Mouse (Mus musculus): ENCODE results near the gene Cenpt. TPM values are rescaled to one million over a fixed set of nuclear protein-coding genes. Genes with fewer than 3 reads are reported as not detected.

The Cenpt gene
- polyA plus RNA-seq, 1 experiment from 2014 or later = 37.0 TPM

- ATAC-seq (replicated peaks; ENCODE audit: low FRiP score) (peak; percentile 89), DNase-seq (ENCODE audit: low spot score) (peak; percentile 86)
- Histone ChIP-seq H3K36me3 (ENCODE audit: control insufficient read depth, insufficient read depth, low read length) (peaks cover 30% of the 10 kb centered on the region), H3K9ac (ENCODE audit: low read depth, low read length) (peak within 1 kb of the TSS; percentile 96), H3K9me3 (ENCODE audit: control insufficient read depth, low read length) (no peaks in the 10 kb centered on the region), H3K27me3 (replicated peaks; ENCODE audit: control insufficient read depth, insufficient read depth, low read length) (no peaks in the 10 kb centered on the region), H3K4me2 (peak within 1 kb of the TSS; percentile 97), H3K4me3 (ENCODE audit: low read depth, low read length) (peak within 1 kb of the TSS; percentile 86), H3K27ac (ENCODE audit: low read depth, low read length) (peak within 1 kb of the TSS; percentile 66), H3K4me1 (replicated peaks; ENCODE audit: control insufficient read depth, insufficient read depth, low read length) (peaks cover 14% of the 10 kb centered on the region)
- under 1% methylated on average over 45 of the region's 45 CpGs for WGBS
Measured at GRCm38 (mm10) chr8:105880754-105881520, 27.9 kb upstream of the Cenpt start, which contains the start of gene Edc4. TSS of gene Edc4 (plus strand) at chr8:105880881.

- H3K4me2 ChIP-seq = no peak overlapping the region
- ATAC-seq (replicated peaks; ENCODE audit: low FRiP score) = no peak
- 85% methylated on average over 6 of the region's 6 CpGs for WGBS
Measured at GRCm38 (mm10) chr8:105874301-105874700, 21.2 kb upstream of the Cenpt start.

GRCm38 (mm10) chr8:105866364-105867029, 13.4 kb upstream of the Cenpt start:
- 62% methylated on average over 6 of the region's 6 CpGs for WGBS
- no peaks in the 10 kb centered on the region for H3K27me3 ChIP-seq (replicated peaks; ENCODE audit: control insufficient read depth, insufficient read depth, low read length)
- H3K36me3 ChIP-seq (ENCODE audit: control insufficient read depth, insufficient read depth, low read length) = peaks cover 30% of the 10 kb centered on the region
- H3K4me2 ChIP-seq = no peak overlapping the region
- peak; percentile 48 for ATAC-seq (replicated peaks; ENCODE audit: low FRiP score)
- DNase-seq (ENCODE audit: low spot score) = no peak
- H3K9ac ChIP-seq (ENCODE audit: low read depth, low read length) = no peak overlapping the region
- no peak overlapping the region for H3K4me3 ChIP-seq (ENCODE audit: low read depth, low read length)
- H3K27ac ChIP-seq (ENCODE audit: low read depth, low read length) = 0 out of 2 replicates have a peak overlapping the region, but pooled peaks have one; percentile 22
- H3K9me3 ChIP-seq (ENCODE audit: control insufficient read depth, low read length) = no peaks in the 10 kb centered on the region
- H3K4me1 ChIP-seq (replicated peaks; ENCODE audit: control insufficient read depth, insufficient read depth, low read length) = peaks cover 26% of the 10 kb centered on the region

More at GRCm38 (mm10) chr8:105874301-105874700, 21.2 kb upstream of the Cenpt start:
- no peak overlapping the region for H3K4me3 ChIP-seq (ENCODE audit: low read depth, low read length)
- H3K36me3 ChIP-seq (ENCODE audit: control insufficient read depth, insufficient read depth, low read length) = peaks cover 33% of the 10 kb centered on the region; the same call in 1 of the 2 replicates
- no peaks in the 10 kb centered on the region for H3K27me3 ChIP-seq (replicated peaks; ENCODE audit: control insufficient read depth, insufficient read depth, low read length)
- no peak for DNase-seq (ENCODE audit: low spot score)
- H3K4me1 ChIP-seq (replicated peaks; ENCODE audit: control insufficient read depth, insufficient read depth, low read length) = no peaks in the 10 kb centered on the region
- no peak overlapping the region for H3K27ac ChIP-seq (ENCODE audit: low read depth, low read length)
- H3K9me3 ChIP-seq (ENCODE audit: control insufficient read depth, low read length) = no peaks in the 10 kb centered on the region
- H3K9ac ChIP-seq (ENCODE audit: low read depth, low read length) = no peak overlapping the region

- peaks cover 11% of the 10 kb centered on the region for H3K36me3 ChIP-seq (ENCODE audit: control insufficient read depth, insufficient read depth, low read length)
Measured at GRCm38 (mm10) chr8:105861951-105862350, 8.9 kb upstream of the Cenpt start.

GRCm38 (mm10) chr8:105860143-105860981, 7.3 kb upstream of the Cenpt start, which contains the start of gene Nutf2:
TSS of gene Nutf2 (plus strand) at chr8:105860580.
- Histone ChIP-seq H3K27me3 (replicated peaks; ENCODE audit: control insufficient read depth, insufficient read depth, low read length) (no peaks in the 10 kb centered on the region), H3K9ac (ENCODE audit: low read depth, low read length) (peak within 1 kb of the TSS; percentile 97), H3K27ac (ENCODE audit: low read depth, low read length) (peak within 1 kb of the TSS; percentile 93), H3K36me3 (ENCODE audit: control insufficient read depth, insufficient read depth, low read length) (peaks cover 5% of the 10 kb centered on the region; the same call in 1 of the 2 replicates), H3K4me1 (replicated peaks; ENCODE audit: control insufficient read depth, insufficient read depth, low read length) (peaks cover 59% of the 10 kb centered on the region), H3K4me2 (peak within 1 kb of the TSS; percentile 84), H3K4me3 (ENCODE audit: low read depth, low read length) (peak within 1 kb of the TSS; percentile 98), H3K9me3 (ENCODE audit: control insufficient read depth, low read length) (no peaks in the 10 kb centered on the region)
- peak; percentile 93 for DNase-seq (ENCODE audit: low spot score)
- WGBS = under 1% methylated on average over 57 of the region's 59 CpGs
- peak; percentile 96 for ATAC-seq (replicated peaks; ENCODE audit: low FRiP score)

More at GRCm38 (mm10) chr8:105861951-105862350, 8.9 kb upstream of the Cenpt start:
- Histone ChIP-seq H3K4me3 (ENCODE audit: low read depth, low read length) (peak overlapping the region; percentile 98), H3K27me3 (replicated peaks; ENCODE audit: control insufficient read depth, insufficient read depth, low read length) (no peaks in the 10 kb centered on the region), H3K4me1 (replicated peaks; ENCODE audit: control insufficient read depth, insufficient read depth, low read length) (peaks cover 54% of the 10 kb centered on the region), H3K27ac (ENCODE audit: low read depth, low read length) (peak overlapping the region; percentile 93; the same call in 1 of the 2 replicates), H3K9me3 (ENCODE audit: control insufficient read depth, low read length) (no peaks in the 10 kb centered on the region), H3K9ac (ENCODE audit: low read depth, low read length) (peak overlapping the region; percentile 97), H3K4me2 (peak overlapping the region; percentile 84)
- DNase-seq (ENCODE audit: low spot score) = no peak
- WGBS = 0% methylated on average over 1 of the region's 1 CpGs
- ATAC-seq (replicated peaks; ENCODE audit: low FRiP score) = no peak

- Histone ChIP-seq H3K9me3 (ENCODE audit: control insufficient read depth, low read length) (no peaks in the 10 kb centered on the region), H3K4me1 (replicated peaks; ENCODE audit: control insufficient read depth, insufficient read depth, low read length) (peaks cover 54% of the 10 kb centered on the region), H3K36me3 (ENCODE audit: control insufficient read depth, insufficient read depth, low read length) (peaks cover 3% of the 10 kb centered on the region; the same call in 1 of the 2 replicates), H3K4me2 (peak overlapping the region; percentile 73), H3K27me3 (replicated peaks; ENCODE audit: control insufficient read depth, insufficient read depth, low read length) (no peaks in the 10 kb centered on the region), H3K4me3 (ENCODE audit: low read depth, low read length) (peak overlapping the region; percentile 98), H3K27ac (ENCODE audit: low read depth, low read length) (peak overlapping the region; percentile 93), H3K9ac (ENCODE audit: low read depth, low read length) (peak overlapping the region; percentile 64)
- peak; percentile 42 for DNase-seq (ENCODE audit: low spot score)
- peak; percentile 15 for ATAC-seq (replicated peaks; ENCODE audit: low FRiP score)
- WGBS = 25% methylated on average over 5 of the region's 5 CpGs
Measured at GRCm38 (mm10) chr8:105859314-105859713, 6.2 kb upstream of the Cenpt start.

- H3K4me2 ChIP-seq = peak overlapping the region; percentile 92
Measured at GRCm38 (mm10) chr8:105858495-105858894, 5.4 kb upstream of the Cenpt start.

More at GRCm38 (mm10) chr8:105858495-105858894, 5.4 kb upstream of the Cenpt start:
- no peaks in the 10 kb centered on the region for H3K27me3 ChIP-seq (replicated peaks; ENCODE audit: control insufficient read depth, insufficient read depth, low read length)
- no peak overlapping the region for H3K4me3 ChIP-seq (ENCODE audit: low read depth, low read length)
- peaks cover 52% of the 10 kb centered on the region for H3K4me1 ChIP-seq (replicated peaks; ENCODE audit: control insufficient read depth, insufficient read depth, low read length)
- ATAC-seq (replicated peaks; ENCODE audit: low FRiP score) = no peak
- peaks cover 3% of the 10 kb centered on the region; the same call in 1 of the 2 replicates for H3K36me3 ChIP-seq (ENCODE audit: control insufficient read depth, insufficient read depth, low read length)
- no peak overlapping the region for H3K9ac ChIP-seq (ENCODE audit: low read depth, low read length)
- 66% methylated on average over 5 of the region's 5 CpGs for WGBS
- DNase-seq (ENCODE audit: low spot score) = no peak
- no peaks in the 10 kb centered on the region for H3K9me3 ChIP-seq (ENCODE audit: control insufficient read depth, low read length)
- H3K27ac ChIP-seq (ENCODE audit: low read depth, low read length) = peak overlapping the region; percentile 93
